Mouse (Mus musculus) monocyte, adult 2 months (primary cell): ENCODE results near the gene Sun3.

Source experiments
- DNase-seq, 2 experiments: peaks; one replicate each; pipeline ENCODE4 v3.0.0; 2022; ENCODE audit warnings: low spot score in 2 of 2, low read depth in 1 of 2

Sun3 gene

DNA sequence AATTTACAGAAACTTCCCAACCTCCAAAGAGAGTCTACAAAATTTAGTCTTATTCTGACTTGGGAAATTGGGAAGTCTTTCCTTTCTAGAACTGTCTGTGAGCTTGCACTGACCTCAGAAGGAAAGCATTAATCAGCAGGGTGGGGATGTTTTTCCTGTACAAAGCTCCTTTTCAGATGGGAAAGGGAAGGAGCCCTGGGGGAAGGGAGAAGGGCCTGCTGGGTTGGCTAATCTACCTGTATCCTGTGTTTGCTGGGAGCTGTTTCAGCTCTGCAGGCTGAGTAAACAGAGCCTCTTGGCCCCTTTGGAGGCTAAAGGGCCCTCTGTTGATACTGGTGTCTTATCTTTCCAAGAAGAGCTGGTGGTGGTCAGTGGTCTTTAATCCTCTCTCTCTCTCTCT lies 62.7 kb downstream of the Sun3 start:
- DNase-seq = no peak

DNA sequence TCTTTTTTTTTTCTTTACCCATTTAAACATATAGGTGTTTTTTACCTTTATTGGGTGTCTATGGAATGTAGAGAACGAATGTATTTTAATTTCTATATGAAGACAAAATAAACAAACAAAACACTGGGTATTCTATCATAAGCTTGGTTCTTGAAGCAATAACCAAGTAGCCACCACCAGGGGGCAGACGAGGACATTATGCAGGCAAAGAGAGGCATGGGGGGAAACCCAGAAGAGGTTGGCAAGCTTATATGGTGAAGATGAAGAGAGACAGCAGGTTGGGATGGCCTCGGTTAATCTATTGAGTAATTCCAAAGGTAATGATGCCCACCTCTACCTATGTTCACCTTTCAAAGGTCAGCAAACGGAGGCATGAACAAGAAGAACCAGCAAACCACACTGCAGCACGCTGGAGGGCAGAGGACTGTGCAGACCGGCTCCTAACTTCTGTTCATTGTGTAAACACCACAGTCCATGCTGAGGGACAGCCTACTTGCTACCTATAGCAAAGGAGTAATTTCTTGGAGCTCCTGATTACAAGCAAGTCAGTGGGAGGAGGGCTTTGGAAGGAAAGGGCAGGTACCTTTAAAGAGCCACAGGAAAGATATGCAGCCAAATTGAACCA lies 65.4 kb downstream of the Sun3 start:
- DNase-seq = peak; percentile 3 to 22

DNA sequence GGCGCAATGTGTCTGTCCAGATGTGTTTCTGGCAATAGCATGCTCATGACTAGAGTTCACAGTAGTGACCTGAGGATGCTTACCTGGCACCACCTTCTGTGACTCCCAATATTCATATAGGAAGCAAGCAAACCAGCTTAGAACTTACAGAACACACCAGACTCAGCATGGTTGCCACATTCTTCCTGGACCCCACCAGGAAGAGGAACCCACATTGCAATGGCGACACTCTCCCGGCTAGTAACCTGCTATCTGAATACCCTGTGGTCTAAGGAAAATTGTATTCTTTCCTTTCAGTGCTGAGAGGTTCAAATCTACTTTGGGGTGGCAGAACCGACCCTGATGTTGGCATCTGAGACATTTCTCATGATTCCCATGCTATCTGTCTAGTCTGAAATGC lies 70.6 kb downstream of the Sun3 start:
- DNase-seq = no peak

DNA sequence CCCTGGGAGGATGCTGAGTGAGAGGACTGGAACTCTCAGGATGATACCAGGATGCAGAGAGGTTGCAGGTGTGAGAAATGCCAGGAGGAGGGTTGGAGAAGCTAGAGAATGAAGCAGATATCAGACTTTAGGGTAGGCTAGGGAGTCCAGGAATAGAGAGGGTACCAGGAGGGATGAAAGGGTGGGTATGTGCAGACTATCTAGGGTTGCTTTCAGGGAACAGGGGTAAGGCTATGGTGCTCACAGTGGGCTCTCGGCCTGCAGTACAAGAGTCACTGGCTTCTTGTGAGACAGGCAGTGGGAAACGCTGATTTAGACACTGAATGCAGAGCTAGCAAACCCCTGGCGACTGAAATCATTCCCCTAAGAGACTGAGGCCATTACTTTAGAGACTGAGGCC lies 75.6 kb downstream of the Sun3 start, which contains the start of gene Pkd1l1:
Pkd1l1 (minus strand) TSS at position 101 of the 400 bp plus-strand sequence.
- DNase-seq = no peak

DNA sequence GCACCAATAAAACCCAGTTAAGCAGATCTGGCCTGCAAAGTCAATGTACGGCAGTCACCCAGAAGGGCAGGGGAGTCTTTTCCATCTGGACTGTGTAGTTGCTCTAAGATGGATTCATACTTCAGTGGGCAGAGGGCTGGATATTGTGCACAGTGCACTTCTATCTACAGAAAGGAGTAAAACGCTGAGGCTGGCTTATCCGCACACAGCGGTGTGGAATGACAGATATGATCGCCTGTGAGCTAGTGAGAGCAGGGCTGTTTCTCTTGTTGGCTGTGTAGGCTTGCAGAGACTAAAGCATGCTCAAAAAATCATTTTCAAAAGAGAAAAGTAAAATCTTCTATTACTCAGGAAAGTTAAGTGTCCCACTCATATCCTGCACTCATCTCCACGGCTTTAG lies 76.7 kb downstream of the Sun3 start:
- no peak for DNase-seq

DNA sequence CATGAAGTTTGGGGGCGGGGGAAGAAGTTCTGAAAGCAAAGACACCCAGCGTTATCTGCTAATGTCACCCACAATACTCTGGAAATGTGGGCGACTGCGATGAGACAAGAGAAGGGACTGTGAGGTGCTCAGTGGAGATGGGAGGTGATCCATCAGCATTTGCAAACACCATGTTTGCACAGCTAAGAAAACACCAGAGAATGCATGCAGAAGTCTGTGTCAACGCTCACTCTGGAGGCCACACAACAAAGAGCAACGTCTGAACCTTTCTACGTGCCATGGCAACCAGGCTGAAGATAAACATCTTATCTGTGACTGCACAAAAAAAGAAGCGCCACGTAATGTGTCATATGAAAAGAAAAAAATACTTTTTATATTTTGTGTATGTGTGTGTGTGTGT lies 78.3 kb downstream of the Sun3 start:
- DNase-seq = no peak

DNA sequence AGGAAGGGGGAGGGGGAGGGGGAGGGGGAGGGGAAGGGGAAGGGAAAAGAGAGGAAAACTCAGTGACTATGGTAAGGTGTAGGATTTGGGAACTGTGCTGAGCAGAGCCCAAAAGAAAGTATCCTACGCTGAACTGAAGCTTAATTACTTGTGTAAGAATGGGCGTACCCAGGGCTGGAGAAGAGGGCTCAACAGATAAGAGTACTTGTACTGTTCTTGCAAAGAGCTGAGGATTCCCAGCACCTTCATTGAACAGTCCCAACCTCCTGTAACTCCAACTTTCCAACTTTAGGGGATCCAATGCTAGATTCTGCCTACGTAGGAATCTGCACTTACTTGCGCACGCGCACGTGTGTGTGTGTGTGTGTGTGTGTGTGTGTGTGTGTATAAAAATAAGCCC lies 80.7 kb downstream of the Sun3 start:
- DNase-seq = no peak
